Mouse (Mus musculus): Measurements from ENCODE around the gene Ntsr2.

DNA sequence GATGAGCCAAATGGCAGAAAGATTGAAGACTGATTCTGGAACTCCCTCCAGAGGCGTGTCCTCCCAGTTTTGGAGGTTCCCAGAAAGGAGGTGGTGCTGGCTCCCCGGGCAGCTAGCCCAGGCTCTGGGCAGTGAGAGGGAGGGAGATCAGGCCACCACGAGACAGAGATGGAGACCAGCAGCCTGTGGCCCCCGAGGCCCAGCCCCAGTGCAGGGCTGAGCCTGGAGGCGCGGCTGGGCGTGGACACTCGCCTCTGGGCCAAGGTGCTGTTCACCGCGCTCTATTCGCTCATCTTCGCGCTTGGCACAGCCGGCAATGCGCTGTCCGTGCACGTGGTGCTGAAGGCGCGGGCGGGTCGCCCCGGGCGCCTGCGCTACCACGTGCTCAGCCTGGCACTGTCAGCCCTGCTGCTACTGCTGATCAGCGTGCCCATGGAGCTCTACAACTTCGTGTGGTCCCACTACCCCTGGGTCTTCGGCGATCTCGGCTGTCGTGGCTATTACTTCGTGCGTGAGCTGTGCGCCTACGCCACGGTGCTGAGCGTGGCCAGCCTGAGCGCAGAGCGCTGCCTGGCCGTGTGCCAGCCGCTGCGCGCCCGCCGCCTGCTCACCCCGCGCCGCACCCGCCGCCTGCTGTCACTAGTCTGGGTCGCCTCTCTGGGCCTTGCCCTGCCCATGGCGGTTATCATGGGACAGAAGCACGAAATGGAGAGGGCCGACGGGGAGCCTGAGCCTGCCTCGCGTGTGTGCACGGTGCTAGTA, at the start of gene Ntsr2:
- no peak for TF ChIP-seq CTCF (IDR thresholded peaks at IDR 0.05; ENCODE audit: insufficient read depth, low read depth, low read length)
- no peak for TF ChIP-seq POLR2A (IDR thresholded peaks at IDR 0.05; ENCODE audit: insufficient read depth, low read depth, low read length)
